Mouse (Mus musculus): ENCODE measurements around the gene Sdk2.

The Sdk2 gene

GRCm38 (mm10) chr11:113819001-113819400 lies 247.8 kb downstream of the Sdk2 start:
- DNase-seq: no peak

- no peak for DNase-seq
Measured at GRCm38 (mm10) chr11:113816971-113817548, 249.8 kb downstream of the Sdk2 start.

GRCm38 (mm10) chr11:113816439-113816838 lies 250.4 kb downstream of the Sdk2 start:
- DNase-seq: no peak

GRCm38 (mm10) chr11:113811546-113812339 lies 255.1 kb downstream of the Sdk2 start:
- DNase-seq: no peak

DNA sequence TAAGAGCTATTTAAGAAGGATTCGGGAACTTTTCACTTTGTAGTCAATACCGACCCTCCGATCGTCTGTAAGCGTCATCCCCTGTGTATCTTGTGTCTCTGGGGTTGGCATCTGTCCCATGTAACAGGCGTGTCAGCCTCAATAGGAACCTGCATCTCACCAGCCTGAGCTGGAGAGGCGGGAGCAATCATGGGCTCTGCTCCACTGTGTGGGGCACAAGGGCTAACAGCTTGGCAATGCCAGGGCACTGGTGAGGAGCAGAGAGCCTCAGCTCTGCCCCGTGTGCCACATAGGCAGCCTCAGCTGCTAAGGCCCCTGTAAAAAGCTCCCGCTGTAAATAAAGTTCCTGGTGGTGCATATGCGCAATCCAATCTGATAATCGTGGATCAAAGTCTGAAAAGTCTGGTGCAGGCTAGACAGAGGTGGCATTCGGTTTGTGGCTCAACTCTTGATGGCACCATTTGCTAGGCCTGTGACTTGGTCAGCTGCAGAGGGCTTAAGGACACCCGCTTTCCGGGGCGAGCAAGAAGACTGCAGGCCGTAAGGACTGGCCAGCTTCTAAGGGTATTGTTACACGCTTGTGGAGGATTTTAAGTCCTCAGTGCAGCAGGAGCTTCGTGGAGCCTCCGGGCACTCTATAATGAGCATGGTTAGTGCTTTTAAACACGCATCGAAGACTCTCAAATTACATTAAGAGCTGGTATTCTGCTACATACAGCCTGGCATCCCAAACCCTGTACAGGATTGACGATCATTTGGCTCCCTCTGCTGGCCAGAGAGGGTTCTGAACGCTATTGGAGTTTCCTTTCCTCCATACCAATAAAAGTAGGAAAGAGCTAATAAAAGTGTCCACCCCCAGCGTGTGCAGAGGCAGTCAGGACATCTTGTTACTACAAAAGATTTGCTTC lies 256.0 kb downstream of the Sdk2 start:
- DNase-seq: peak; percentile 90

- DNase-seq: peak; percentile 83
Measured at GRCm38 (mm10) chr11:113807086-113807485, 259.8 kb downstream of the Sdk2 start.

DNA sequence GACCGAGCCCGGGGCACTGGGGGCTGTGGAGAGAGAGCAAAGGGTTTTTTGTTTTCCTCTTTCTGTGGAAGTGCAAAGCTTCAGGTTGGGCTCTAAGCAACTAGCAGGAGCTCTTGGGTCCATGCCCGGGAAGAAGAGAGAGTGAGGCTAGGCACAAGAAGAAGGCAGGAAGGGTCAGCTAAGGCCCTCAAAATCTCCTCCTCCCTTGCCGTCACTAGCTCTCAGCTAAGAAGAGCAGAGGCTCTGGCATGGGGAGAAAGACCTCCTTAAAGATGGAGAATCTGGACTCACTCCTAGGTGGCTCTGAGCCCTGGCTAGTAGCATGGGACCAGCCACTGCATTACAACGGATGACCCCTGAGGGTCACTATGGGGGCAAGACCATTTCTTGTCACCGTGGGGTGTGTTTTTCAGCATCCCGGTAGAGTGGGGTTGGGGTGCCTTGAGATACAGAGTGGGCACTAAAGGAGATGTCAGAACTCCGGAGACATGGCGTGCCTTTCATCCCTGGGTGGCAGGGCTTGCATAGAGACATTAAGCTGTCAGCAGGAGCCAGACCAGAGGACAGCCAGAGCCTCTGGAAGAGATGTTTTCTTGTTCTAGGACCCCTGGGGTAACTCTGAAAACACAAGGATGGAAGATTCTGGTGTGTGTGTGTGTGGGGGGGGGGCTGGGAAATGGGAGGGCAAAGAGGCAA lies 260.3 kb downstream of the Sdk2 start:
- DNase-seq: peak; percentile 55

GRCm38 (mm10) chr11:113805974-113806373 lies 260.9 kb downstream of the Sdk2 start:
- no peak for DNase-seq

- DNase-seq: peak; percentile 61
Measured at GRCm38 (mm10) chr11:113803321-113803941, 263.4 kb downstream of the Sdk2 start.

GRCm38 (mm10) chr11:113802456-113802855 lies 264.4 kb downstream of the Sdk2 start:
- DNase-seq: peak; percentile 91

- no peak for DNase-seq
Measured at GRCm38 (mm10) chr11:113800026-113800425, 266.8 kb downstream of the Sdk2 start.

DNA sequence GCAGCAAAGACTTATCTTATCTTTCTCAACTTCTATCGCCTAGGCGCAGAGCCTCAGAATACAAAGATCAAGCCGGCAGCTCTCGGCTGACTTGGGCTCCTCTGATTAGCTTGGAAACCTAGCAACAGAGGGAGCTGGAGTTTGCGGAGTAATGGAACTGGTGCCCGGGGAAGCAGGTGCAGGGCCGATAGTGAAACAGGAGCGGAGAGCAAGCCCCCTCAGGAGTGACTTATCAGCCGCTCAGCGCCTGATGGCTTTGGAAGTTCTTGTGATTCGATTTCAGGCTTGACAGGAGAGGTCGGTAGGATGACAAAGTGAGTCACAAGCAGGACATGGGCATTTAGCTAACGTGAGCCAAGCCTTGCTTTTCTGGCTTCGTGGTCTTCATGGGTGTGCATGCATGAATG lies 267.8 kb downstream of the Sdk2 start:
- DNase-seq: no peak

- no peak for DNase-seq
Measured at GRCm38 (mm10) chr11:113798011-113798410, 268.8 kb downstream of the Sdk2 start.

DNA sequence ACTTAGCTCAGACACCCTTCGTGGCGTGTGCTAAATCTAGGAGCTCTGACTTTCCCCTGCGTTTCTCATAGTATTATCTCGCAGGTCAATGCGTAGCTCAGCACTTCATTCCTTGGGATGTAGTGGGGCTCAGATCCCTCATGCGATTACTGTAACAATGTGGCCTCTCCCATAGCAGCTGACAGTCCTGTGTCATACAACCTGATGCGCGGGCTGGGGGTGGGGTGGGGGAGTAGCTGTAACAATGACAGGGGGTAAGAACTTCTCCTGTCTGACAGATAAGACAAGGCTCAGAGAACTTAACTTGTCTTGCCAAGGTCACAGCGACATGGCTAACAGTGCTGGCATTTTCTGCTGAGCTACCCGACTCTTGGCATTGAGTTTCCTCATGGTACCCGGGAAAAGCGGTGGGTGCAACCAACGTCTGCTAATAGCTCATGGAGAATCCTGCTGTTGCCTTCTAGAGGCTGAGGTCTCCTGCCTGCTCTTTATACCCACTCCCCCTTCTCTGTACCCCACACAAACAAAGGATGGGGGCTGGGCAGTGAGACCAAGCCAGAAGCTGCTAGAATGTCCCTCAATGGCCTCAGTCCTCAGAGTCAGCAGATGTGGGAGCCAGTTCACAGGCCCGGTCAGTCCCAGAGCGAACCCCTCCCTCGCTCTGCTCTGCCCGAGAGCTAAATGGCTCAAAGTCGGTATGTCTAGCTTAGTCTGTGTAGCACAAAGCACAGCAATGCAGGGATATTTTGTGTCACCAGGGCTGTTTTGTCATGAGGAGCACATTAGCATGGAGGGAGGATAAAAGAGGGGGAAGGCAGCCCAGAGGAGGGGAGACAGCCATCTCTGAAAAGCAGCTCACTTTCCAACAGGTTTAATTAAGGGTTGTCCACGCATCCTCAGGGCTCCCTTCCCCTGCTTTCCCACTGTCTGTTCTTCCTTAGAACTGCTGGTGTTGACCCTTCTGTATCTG lies 269.5 kb downstream of the Sdk2 start:
- DNase-seq: no peak

DNA sequence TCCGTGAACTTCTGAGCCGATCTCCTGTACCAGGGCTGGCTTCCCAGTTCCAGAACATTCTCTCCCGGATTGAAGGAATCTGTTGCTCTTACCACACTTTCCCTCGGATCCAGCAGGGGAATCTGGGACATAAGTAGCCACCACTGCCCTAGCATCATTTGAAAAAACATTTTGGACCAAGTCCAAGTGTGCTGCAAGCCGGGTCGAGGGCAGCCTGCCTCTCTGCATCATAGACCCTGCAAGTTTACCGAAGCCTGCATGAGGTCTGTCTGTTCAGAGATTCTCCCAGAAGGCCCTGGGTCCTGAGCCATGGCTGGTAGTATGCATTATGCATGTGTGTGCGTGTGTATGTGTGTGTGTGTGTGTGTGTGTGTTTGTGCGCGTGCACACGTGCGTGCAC lies 271.0 kb downstream of the Sdk2 start:
- DNase-seq: no peak

- no peak for DNase-seq
Measured at GRCm38 (mm10) chr11:113791357-113792215, 275.3 kb downstream of the Sdk2 start.

- no peak for DNase-seq
Measured at GRCm38 (mm10) chr11:113789101-113789500, 277.7 kb downstream of the Sdk2 start.

DNA sequence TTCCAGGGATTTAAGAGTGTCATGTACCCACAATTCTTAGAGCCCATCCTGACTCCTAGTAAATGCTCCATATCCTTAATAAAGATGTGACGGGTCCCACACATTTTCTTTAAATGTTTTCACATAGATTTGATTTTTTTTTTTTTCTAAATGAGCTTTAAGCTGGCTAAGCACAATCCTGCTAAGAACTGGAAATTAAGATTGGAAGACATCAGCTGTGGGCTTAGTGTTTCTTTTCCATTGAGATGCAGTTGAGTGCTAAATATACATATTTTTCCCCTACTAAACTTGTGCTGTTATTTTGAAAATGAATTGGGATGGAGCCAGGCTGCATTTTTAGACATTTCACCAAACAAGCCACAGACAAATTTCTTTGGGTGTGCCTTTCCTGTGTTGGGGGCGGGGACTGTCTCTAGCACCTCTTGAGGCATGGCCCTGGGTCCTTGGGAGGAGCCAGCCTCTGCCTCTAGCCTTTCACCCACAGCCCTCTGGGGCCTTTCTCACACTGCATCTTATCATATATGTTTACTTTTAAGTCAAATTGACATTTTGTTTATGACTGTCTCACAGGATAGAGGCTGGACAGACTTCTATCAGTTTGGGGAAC lies 278.6 kb downstream of the Sdk2 start:
- DNase-seq: peak; percentile 72

DNA sequence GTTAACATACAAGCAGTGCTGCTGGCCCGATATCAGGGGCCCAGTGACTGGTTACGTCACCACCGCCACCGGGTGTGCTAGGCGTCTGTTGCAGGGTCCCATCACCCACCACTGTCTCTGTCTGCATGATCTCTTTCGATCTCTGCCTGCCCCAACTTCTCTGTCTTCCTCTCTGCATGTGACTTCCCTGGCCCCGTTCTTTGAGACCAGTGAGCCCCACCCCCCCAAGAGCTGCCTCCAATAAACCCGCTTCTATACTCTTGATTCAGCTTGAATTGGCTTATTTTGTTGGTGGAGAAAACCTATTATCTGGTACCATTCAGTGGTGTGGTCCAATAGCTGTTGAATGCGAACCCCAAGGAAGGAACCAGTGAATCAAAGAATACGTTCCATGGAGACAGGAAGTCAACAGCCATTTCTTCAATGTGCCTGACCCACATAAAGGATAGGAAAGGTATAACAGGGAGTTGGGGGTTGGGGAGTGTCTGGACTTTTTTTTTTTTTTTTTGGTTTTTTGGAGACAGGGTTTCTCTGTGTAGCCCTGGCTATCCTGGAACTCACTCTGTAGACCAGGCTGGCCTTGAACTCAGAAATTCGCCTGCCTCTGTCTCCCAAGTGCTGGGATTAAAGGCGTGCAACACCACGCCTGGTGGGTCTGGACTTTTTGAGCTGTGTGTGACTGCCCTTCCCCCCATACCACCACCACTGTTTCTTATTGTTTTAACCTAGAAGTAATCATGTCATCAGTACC lies 279.2 kb downstream of the Sdk2 start:
- no peak for DNase-seq
